Mouse (Mus musculus): ENCODE results near the gene Rab5c. TPM values are rescaled to one million over a fixed set of nuclear protein-coding genes. Genes with fewer than 3 reads are reported as not detected.

Rab5c gene
- polyA plus RNA-seq (2012; ENCODE audit: low replicate concordance) = 333 and 444 TPM in 2 replicates

DNA sequence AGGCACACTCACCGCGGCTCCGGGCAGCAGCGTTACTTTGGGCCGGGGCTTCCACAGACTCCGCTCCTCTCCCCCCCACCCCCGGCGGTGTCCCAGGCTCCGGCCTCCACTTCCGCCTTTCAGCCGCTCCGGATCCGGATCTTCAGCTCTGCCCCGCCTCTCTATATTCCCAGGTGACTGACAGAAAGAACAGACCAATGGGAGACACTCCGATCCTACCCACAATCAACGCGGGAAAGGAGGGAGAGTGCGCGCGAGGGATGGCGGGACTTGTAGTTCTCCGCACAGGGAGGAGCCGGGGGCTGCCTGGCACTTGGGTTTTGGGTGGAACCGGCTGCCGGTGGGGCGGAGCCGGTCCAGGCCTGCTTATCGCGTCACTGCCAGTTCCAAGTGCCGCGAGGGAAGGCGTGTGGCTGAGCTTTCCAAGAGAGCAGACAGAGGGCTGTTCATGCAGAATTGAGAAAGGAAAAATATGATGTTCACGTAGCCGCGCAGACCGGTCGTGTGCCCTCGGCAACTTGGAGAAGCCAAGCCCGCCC is at the start of gene Rab5c:
Gene Rab5c (minus strand): TSS at position 150 of the 539 bp plus-strand sequence.

DNA sequence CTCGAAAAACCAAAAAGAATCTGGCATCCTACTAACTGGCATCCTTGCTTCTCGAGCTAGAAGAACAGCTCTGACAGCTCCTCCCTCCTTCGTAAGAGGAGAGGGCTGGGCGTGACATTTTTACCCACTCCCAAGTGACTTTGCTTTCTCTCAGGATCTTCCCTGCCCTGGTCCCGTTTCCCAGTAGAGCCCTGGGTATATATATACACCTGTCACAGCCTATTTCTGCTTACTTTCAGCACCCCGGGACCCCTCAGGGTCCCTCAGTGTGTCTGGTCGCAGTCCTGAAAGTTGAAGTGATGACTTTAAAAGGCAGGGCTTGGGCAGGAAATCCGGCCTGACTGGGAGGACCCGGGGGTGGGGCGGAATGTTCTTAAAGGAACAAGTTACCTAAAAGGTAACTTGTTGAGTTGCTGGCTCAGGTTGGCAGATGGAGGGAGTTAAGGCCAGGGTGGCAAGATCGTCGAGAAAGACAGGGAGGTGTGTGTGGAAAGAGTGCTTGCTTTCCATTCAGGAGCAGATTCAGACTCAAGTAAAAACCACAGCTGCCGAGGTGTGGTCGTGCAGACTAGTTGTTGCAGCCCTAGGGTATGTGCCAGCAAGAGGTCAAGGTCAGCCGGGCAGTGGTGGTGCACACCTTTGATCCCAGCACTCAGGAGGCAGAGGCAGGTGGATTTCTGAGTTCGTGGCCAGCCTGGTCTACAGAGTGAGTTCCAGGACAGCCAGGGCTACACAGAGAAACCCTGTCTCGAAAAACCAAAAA is 32.8 kb upstream of the Rab5c start, which contains the start of gene Ghdc:
Gene Ghdc (minus strand): TSS at position 312 of the 763 bp plus-strand sequence.

DNA sequence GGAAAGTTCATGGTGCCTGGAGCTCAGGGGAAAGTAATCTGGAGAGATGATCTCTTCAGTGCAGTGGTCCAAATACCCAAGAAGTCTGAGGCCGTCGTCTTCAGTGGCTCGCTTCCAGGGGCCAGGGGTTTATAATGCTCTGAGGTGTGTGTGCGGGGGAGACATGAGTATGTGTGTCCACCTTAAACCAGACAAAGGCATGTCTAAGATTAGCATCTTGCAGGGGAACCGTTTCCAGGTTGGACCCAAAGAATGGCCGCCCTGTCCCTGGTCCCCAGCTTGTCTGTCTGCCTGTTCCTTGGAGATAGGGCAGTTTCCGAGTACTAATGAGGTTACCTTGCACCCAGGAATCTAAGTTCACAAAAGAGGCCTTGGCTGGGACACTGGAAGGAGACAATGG is 24.8 kb upstream of the Rab5c start, which contains the start of gene Hcrt:
Gene Hcrt (minus strand): TSS at position 101 of the 400 bp plus-strand sequence.

DNA sequence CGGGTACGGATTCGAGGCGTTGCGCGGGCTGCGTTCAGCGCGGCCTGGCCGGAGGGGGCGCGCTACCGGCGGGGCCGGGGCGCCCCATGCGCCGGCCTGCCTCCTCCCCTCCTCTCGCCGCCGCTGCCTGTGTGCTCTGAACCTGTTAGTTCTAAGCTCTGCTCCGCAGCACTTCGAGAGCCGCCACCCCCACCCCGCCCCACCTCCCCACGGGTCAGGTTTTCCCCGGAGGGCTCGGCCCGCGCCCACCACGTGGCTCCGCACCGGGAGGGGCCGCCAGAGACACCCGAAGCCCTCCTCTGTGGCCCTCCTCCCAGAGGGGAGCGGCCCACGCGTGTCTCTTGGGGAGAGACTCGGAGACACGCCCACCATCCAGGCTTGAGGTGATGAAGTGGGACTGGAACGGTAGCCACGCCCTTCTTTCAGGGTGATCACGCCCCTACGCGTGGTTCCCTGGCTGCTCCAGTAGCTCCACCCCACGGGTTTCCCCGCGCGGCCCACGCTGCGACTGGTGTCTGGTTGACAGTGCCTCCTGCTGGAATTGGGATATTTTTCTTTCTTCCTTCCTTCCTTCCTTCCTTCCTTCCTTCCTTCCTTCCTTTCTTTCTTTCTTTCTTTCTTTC is 21.7 kb upstream of the Rab5c start, which contains the start of gene Kcnh4:
Gene Kcnh4 (minus strand): TSS at position 332 of the 623 bp plus-strand sequence.

DNA sequence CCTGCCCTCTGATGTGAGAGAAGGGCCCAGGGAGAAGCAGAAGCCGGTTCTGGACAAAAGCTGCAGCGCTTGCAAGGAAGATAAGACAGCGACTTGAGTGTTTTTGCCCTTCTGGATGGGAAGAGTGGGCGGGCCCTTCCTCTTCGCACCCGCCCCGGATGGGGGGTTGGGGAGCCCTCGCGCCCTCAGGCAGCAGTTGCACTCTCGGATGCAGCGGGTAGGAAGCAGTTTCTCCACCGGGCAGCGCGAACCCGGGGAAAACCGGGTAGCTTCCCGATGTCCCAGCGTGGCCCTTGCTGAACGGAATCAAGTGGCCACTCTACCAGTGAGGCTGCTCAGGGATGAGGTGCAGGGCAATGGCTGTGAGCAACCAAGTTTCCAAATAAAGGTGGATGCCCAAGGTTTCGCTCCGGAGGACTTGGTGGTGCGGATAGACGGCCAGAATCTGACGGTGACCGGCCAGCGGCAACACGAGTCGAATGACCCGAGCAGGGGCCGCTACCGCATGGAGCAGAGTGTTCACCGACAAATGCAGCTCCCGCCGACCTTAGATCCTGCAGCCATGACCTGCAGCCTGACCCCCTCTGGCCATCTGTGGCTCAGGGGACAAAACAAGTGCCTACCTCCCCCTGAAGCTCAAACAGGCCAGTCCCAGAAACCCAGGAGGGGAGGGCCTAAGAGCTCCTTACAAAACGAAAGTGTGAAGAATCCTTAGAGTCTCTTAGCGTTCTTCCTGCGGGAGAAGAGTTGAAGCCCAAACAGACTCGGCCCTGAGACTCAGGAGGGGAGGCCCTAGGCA is 24.1 kb downstream of the Rab5c start, which contains the start of gene Hspb9:
Gene Hspb9 (plus strand): TSS at position 116 of the 799 bp plus-strand sequence.

DNA sequence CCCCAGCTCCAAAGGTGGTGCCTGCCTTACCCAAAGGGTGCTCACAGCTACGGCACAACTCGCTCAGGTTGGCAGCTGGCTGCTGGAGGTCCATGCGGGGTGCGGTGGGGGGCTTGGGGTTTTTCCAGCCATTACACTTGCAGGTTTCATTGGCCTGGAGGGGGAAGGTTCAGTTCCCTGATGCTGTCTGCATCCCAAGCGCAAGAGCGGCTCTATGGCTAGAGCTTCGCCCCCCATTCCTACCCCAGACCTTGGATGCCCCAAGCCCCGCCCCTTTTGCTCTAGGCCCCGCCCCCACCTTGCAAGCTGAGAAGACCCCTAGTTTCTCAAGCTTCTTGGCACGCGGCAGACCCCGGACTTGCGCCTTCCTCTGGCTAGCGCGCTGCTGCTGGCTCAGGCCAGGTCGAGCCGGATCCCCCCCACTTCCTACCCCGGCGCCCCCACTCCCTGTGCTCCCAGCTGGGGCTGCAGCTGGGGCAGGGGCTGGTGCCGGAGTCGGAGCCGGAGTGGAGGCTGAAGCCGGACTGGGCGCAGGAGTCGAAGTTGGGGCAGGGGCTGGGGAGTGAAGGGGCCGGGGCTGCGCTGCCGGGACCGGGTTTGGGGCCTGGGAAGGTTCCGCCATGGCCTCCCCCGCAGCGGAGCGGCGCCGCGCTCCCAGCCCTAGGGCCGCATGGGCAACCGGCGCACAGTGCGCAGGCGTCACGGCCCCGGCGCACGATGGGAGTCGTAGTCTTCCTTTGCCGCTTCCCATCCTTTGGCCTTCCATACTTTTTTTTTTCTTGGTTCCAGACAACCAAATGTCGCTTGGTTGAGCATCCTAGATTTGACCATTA is 26.0 kb downstream of the Rab5c start, which contains the start of gene Kat2a:
Gene Kat2a (minus strand): TSS at position 683 of the 833 bp plus-strand sequence.

DNA sequence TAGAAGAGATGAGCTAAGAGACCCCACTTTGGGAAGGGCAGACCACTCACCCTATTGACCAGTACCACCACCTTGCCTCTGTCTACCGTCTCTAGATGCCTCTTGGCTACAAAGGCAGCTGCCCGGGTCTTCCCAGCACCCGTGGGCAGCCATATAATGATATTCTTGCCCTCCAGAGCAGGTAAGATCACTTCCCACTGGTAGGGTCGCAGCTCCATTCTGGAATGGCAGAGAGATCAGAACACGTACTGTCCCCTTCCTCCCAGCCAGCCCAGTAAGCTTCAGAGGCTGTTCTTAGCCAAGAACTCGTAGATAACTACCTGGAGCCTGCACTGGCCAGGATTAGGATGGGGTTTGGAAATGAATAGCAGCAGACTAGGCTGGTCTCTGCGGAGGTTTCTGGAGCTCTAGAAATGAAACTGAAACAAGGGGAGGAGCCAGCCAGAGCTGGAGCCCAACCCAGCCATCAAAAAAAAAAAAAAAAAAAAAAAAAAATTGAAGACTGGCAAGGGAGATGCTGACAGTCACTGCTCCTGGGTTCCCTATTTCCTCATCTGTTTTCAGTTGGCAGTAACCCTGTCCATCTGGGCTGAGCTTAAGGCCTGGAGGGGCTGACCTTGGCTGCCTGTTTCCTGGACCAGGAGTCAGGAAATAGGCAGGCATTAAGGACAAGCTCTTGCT is 34.0 kb downstream of the Rab5c start, which contains the start of gene Dhx58:
Gene Dhx58 (minus strand): TSS at position 421 of the 681 bp plus-strand sequence.

DNA sequence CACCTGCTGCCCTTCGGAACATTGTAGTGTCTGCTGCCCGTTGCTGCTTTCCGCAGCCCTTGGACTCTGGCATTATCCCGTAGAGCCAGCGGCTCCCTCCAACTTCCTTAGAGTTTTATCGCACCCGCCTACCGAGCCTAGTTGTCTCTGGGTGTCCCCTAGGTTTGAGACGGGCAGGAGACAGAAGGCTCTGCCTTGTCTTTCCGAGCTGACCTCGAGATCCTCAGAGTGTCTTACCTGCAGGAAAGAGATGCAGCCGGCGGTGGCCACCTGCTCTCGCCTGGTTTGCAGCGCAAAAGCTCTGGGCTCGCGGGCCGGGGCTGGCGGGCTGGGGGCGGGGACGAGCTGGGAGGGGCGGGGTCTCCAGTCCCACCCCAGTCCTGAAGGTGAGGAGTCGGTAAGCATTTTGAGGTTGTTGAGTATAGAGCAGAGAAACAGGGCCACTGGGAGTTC is 45.8 kb downstream of the Rab5c start, which contains the start of gene Zfp385c:
Gene Zfp385c (minus strand): TSS at position 292 of the 453 bp plus-strand sequence.

Other genes with a start within 250 kb of the Rab5c start
- gene Acly, start 210.2 kb downstream of the Rab5c start, polyA plus RNA-seq (2012; ENCODE audit: low replicate concordance) = 9.1 and 48.3 TPM in 2 replicates
- gene Ttc25, start 192.6 kb downstream of the Rab5c start, polyA plus RNA-seq (2012; ENCODE audit: low replicate concordance) = 0.06 and 0.10 TPM in 2 replicates
- 106 and 177 TPM in 2 replicates for gene Cnp, start 163.3 kb downstream of the Rab5c start, polyA plus RNA-seq (2012; ENCODE audit: low replicate concordance)
- gene Nkiras2, start 119.0 kb downstream of the Rab5c start, polyA plus RNA-seq (2012; ENCODE audit: low replicate concordance) = 28.6 and 48.1 TPM in 2 replicates
- 83.6 and 158 TPM in 2 replicates for gene Dnajc7, start 118.0 kb downstream of the Rab5c start, polyA plus RNA-seq (2012; ENCODE audit: low replicate concordance)
- gene Zfp385c, start 45.8 kb downstream of the Rab5c start, polyA plus RNA-seq (2012; ENCODE audit: low replicate concordance) = 0.10 and 1.0 TPM in 2 replicates
- gene Dhx58, start 33.9 kb downstream of the Rab5c start, polyA plus RNA-seq (2012; ENCODE audit: low replicate concordance) = 28.1 and 48.4 TPM in 2 replicates
- gene Kat2a, start 25.8 kb downstream of the Rab5c start, polyA plus RNA-seq (2012; ENCODE audit: low replicate concordance) = 43.0 and 46.2 TPM in 2 replicates
- 0.34 TPM in 1 of 2 replicates, not detected in the other for gene Hspb9, start 24.4 kb downstream of the Rab5c start, polyA plus RNA-seq (2012; ENCODE audit: low replicate concordance)
- 1.9 and 2.0 TPM in 2 replicates for gene Kcnh4, start 21.7 kb upstream of the Rab5c start, polyA plus RNA-seq (2012; ENCODE audit: low replicate concordance)
- gene Hcrt, start 24.7 kb upstream of the Rab5c start, polyA plus RNA-seq (2012; ENCODE audit: low replicate concordance) = not detected in 2 replicates
- 10.9 and 12.2 TPM in 2 replicates for gene Ghdc, start 32.7 kb upstream of the Rab5c start, polyA plus RNA-seq (2012; ENCODE audit: low replicate concordance)
- 50.6 and 56.2 TPM in 2 replicates for gene Stat5b, start 112.5 kb upstream of the Rab5c start, polyA plus RNA-seq (2012; ENCODE audit: low replicate concordance)
- gene Stat5a, start 121.1 kb upstream of the Rab5c start, polyA plus RNA-seq (2012; ENCODE audit: low replicate concordance) = 23.5 and 32.6 TPM in 2 replicates
- gene Stat3, start 201.3 kb upstream of the Rab5c start, polyA plus RNA-seq (2012; ENCODE audit: low replicate concordance) = 79.6 and 120 TPM in 2 replicates
- gene Cavin1, start 232.7 kb upstream of the Rab5c start, polyA plus RNA-seq (2012; ENCODE audit: low replicate concordance) = 0.99 and 2.9 TPM in 2 replicates